Mouse (Mus musculus): ENCODE measurements around the gene Rpl21. TPM values are rescaled to one million over a fixed set of nuclear protein-coding genes. Genes with fewer than 3 reads are reported as not detected.

Gene Rpl21
- polyA plus RNA-seq, 1 experiment = 381 TPM

- Histone ChIP-seq H3K27ac (ENCODE audit: insufficient read depth, low read length) (no peak overlapping the region), H3K4me3 (ENCODE audit: insufficient read depth, low read length) (no peak overlapping the region), H3K4me1 (ENCODE audit: control insufficient read depth, insufficient read depth, low read length) (no peaks in the 10 kb centered on the region)
- TF ChIP-seq CTCF (IDR thresholded peaks at IDR 0.05; ENCODE audit: extremely low read depth, insufficient read depth, low read length) (no peak), POLR2A (IDR thresholded peaks at IDR 0.05; ENCODE audit: extremely low read depth, insufficient read depth, low read length) (no peak)
Observed at GRCm38 (mm10) chr5:146882261-146882660, 49.6 kb downstream of the Rpl21 start.

- Histone ChIP-seq H3K4me1 (ENCODE audit: control insufficient read depth, insufficient read depth, low read length) (no peaks in the 10 kb centered on the region), H3K4me3 (ENCODE audit: insufficient read depth, low read length) (no peak overlapping the region), H3K27ac (ENCODE audit: insufficient read depth, low read length) (no peak overlapping the region)
- TF ChIP-seq CTCF (IDR thresholded peaks at IDR 0.05; ENCODE audit: extremely low read depth, insufficient read depth, low read length) (no peak), POLR2A (IDR thresholded peaks at IDR 0.05; ENCODE audit: extremely low read depth, insufficient read depth, low read length) (no peak)
Observed at GRCm38 (mm10) chr5:146883053-146883452, 50.4 kb downstream of the Rpl21 start.

- no peaks in the 10 kb centered on the region for H3K4me1 ChIP-seq (ENCODE audit: control insufficient read depth, insufficient read depth, low read length)
- TF ChIP-seq POLR2A (IDR thresholded peaks at IDR 0.05; ENCODE audit: extremely low read depth, insufficient read depth, low read length) = no peak
- no peak for TF ChIP-seq CTCF (IDR thresholded peaks at IDR 0.05; ENCODE audit: extremely low read depth, insufficient read depth, low read length)
- H3K27ac ChIP-seq (ENCODE audit: insufficient read depth, low read length) = no peak overlapping the region
- H3K4me3 ChIP-seq (ENCODE audit: insufficient read depth, low read length) = no peak overlapping the region
Observed at GRCm38 (mm10) chr5:146883486-146884272, 51.0 kb downstream of the Rpl21 start.

Other genes with a start within 250 kb of the Rpl21 start
- 37.7 and 41.2 TPM in 2 replicates for gene Gpr12, start 247.7 kb upstream of the Rpl21 start, polyA plus RNA-seq (2012; rRNA removed)
- gene Usp12, start 37.9 kb upstream of the Rpl21 start, polyA plus RNA-seq (2012; rRNA removed) = 31.0 and 32.7 TPM in 2 replicates
- 3.8 and 5.4 TPM in 2 replicates for gene Rasl11a, start 12.2 kb downstream of the Rpl21 start, polyA plus RNA-seq (2012; rRNA removed)
- 53.7 and 55.6 TPM in 2 replicates for gene Gtf3a, start 115.8 kb downstream of the Rpl21 start, polyA plus RNA-seq (2012; rRNA removed)
- 20.3 and 20.7 TPM in 2 replicates for gene Mtif3, start 130.9 kb downstream of the Rpl21 start, polyA plus RNA-seq (2012; rRNA removed)
- gene Lnx2, start 243.7 kb downstream of the Rpl21 start, polyA plus RNA-seq (2012; rRNA removed) = 4.7 and 5.8 TPM in 2 replicates
- 69.4 and 73.0 TPM in 2 replicates for gene Polr1d, start 244.2 kb downstream of the Rpl21 start, polyA plus RNA-seq (2012; rRNA removed)

All from cortical plate, adult 2 months (tissue).